Mouse (Mus musculus): ENCODE measurements around the gene Gm10142. TPM values are rescaled to one million over a fixed set of nuclear protein-coding genes. Genes with fewer than 3 reads are reported as not detected.
"Not testable (repeated sequence)": the region's sequence is repeated elsewhere in the genome, so short reads cannot be mapped to it uniquely, and the experiment has no call there.

The Gm10142 gene
- total and polyA plus RNA-seq, 2 experiments from 2014 or later = not detected

- not testable (repeated sequence) for H3K4me3 ChIP-seq (ENCODE audit: low read depth, low read length); ATAC-seq (ENCODE audit: low FRiP score); H3K4me2 ChIP-seq (ENCODE audit: low read depth, low read length, poor library complexity, severe bottlenecking); H3K27me3 ChIP-seq (ENCODE audit: insufficient read depth, low read length); H3K36me3 ChIP-seq (ENCODE audit: insufficient read depth, low read length); DNase-seq (ENCODE audit: low spot score); H3K9me3 ChIP-seq (ENCODE audit: low read length); H3K9ac ChIP-seq (replicated peaks; ENCODE audit: low read length, poor library complexity, severe bottlenecking); H3K4me1 ChIP-seq (ENCODE audit: insufficient read depth, low read length); H3K27ac ChIP-seq (ENCODE audit: low read depth, low read length)
- TF ChIP-seq CTCF (IDR thresholded peaks at IDR 0.05) = 0 out of 2 replicates have a peak, but pooled peaks have one; percentile 9
- WGBS = 60% methylated on average over 3 of the region's 3 CpGs
These were observed 36.7 kb downstream of the Gm10142 start for GRCm38 (mm10) chr10:77752312-77752711.

- H3K4me1 ChIP-seq (ENCODE audit: insufficient read depth, low read length) = no peaks in the 10 kb centered on the region
- H3K27me3 ChIP-seq (ENCODE audit: insufficient read depth, low read length) = no peaks in the 10 kb centered on the region
- ATAC-seq (ENCODE audit: low FRiP score) (no peak), DNase-seq (ENCODE audit: low spot score) (no peak)
- H3K27ac ChIP-seq (ENCODE audit: low read depth, low read length) = no peak overlapping the region
- H3K36me3 ChIP-seq (ENCODE audit: insufficient read depth, low read length) = no peaks in the 10 kb centered on the region
- H3K4me2 ChIP-seq (ENCODE audit: low read depth, low read length, poor library complexity, severe bottlenecking) = no peak overlapping the region
- TF ChIP-seq CTCF (IDR thresholded peaks at IDR 0.05) = peak; percentile 15; the same call in 1 of the 2 replicates
- H3K9me3 ChIP-seq (ENCODE audit: low read length) = no peaks in the 10 kb centered on the region
- H3K4me3 ChIP-seq (ENCODE audit: low read depth, low read length) = no peak overlapping the region
- H3K9ac ChIP-seq (replicated peaks; ENCODE audit: low read length, poor library complexity, severe bottlenecking) = no peak overlapping the region
These were observed 37.8 kb downstream of the Gm10142 start for GRCm38 (mm10) chr10:77753448-77753847.

DNA sequence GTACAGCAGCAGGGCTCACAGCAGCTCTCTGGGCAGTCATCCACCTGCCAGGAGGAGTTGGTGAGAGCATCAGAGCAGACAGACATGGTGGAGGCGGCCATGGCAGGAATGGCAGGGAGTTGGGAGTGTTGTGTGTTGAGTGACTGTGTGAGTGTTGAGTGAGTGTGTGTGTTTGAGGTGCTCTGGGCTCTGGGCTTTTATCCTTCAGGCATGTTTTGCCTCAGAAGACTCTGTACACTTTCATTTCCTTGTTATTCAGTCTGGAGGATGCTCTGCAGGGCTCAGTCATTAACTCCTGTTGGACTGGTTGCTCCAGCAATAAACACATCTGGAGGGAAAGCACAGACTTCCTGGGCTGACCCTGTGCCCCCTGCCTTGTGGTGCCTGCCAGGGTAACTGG is 44.0 kb downstream of the Gm10142 start, which contains the start of gene Gm3233:
Gm3233 (minus strand) TSS at position 101 of the 400 bp plus-strand sequence.
- H3K4me1 ChIP-seq (ENCODE audit: insufficient read depth, low read length); H3K27me3 ChIP-seq (ENCODE audit: insufficient read depth, low read length); H3K36me3 ChIP-seq (ENCODE audit: insufficient read depth, low read length); H3K4me3 ChIP-seq (ENCODE audit: low read depth, low read length); H3K9me3 ChIP-seq (ENCODE audit: low read length); H3K4me2 ChIP-seq (ENCODE audit: low read depth, low read length, poor library complexity, severe bottlenecking); ATAC-seq (ENCODE audit: low FRiP score); H3K9ac ChIP-seq (replicated peaks; ENCODE audit: low read length, poor library complexity, severe bottlenecking); DNase-seq (ENCODE audit: low spot score); H3K27ac ChIP-seq (ENCODE audit: low read depth, low read length): not testable (repeated sequence)
- WGBS = no CpG with 5 or more reads among the region's 1 CpGs

Other genes with a start within 250 kb of the Gm10142 start
- 47.1 and 49.2 TPM in 2 replicates for gene Fam207a, start 200.0 kb upstream of the Gm10142 start, total RNA-seq (2014; rRNA removed)
- gene Fam207a, start 200.0 kb upstream of the Gm10142 start, polyA plus RNA-seq (2015; fragmentation: Nextera tagmentation; extraction: Ambion mirVana) = 32.7 and 34.9 TPM in 2 replicates
- gene Itgb2, start 185.6 kb upstream of the Gm10142 start, total RNA-seq (2014; rRNA removed) = 0.55 and 1.7 TPM in 2 replicates
- gene Itgb2, start 185.6 kb upstream of the Gm10142 start, polyA plus RNA-seq (2015; fragmentation: Nextera tagmentation; extraction: Ambion mirVana) = 0.69 and 1.2 TPM in 2 replicates
- gene Pttg1ip, start 134.1 kb upstream of the Gm10142 start, total RNA-seq (2014; rRNA removed) = 87.2 and 116 TPM in 2 replicates
- gene Pttg1ip, start 134.1 kb upstream of the Gm10142 start, polyA plus RNA-seq (2015; fragmentation: Nextera tagmentation; extraction: Ambion mirVana) = 74.7 and 79.0 TPM in 2 replicates
- 167 and 306 TPM in 2 replicates for gene Sumo3, start 109.7 kb upstream of the Gm10142 start, total RNA-seq (2014; rRNA removed)
- 385 and 389 TPM in 2 replicates for gene Sumo3, start 109.7 kb upstream of the Gm10142 start, polyA plus RNA-seq (2015; fragmentation: Nextera tagmentation; extraction: Ambion mirVana)
- not detected in 2 replicates for gene Gm49325, start 109.6 kb upstream of the Gm10142 start, total RNA-seq (2014; rRNA removed)
- gene Gm49325, start 109.6 kb upstream of the Gm10142 start, polyA plus RNA-seq (2015; fragmentation: Nextera tagmentation; extraction: Ambion mirVana) = 6.9 and 10.5 TPM in 2 replicates
- 39.3 and 41.8 TPM in 2 replicates for gene Ube2g2, start 93.5 kb upstream of the Gm10142 start, total RNA-seq (2014; rRNA removed)
- gene Ube2g2, start 93.5 kb upstream of the Gm10142 start, polyA plus RNA-seq (2015; fragmentation: Nextera tagmentation; extraction: Ambion mirVana) = 67.2 and 70.6 TPM in 2 replicates
- 0.66 and 1.5 TPM in 2 replicates for gene Tspear, start 29.2 kb upstream of the Gm10142 start, total RNA-seq (2014; rRNA removed)
- 0.63 and 1.3 TPM in 2 replicates for gene Tspear, start 29.2 kb upstream of the Gm10142 start, polyA plus RNA-seq (2015; fragmentation: Nextera tagmentation; extraction: Ambion mirVana)
- not detected in 2 replicates for gene Gm19402, start 25.1 kb upstream of the Gm10142 start, total RNA-seq (2014; rRNA removed)
- not detected in 2 replicates for gene Gm19402, start 25.1 kb upstream of the Gm10142 start, polyA plus RNA-seq (2015; fragmentation: Nextera tagmentation; extraction: Ambion mirVana)
- not detected in 2 replicates for gene Gm9508, start 18.6 kb upstream of the Gm10142 start, total RNA-seq (2014; rRNA removed)
- not detected in 2 replicates for gene Gm9508, start 18.6 kb upstream of the Gm10142 start, polyA plus RNA-seq (2015; fragmentation: Nextera tagmentation; extraction: Ambion mirVana)
- gene Gm10272, start 9.2 kb upstream of the Gm10142 start, total RNA-seq (2014; rRNA removed) = not detected in 2 replicates
- gene Gm10272, start 9.2 kb upstream of the Gm10142 start, polyA plus RNA-seq (2015; fragmentation: Nextera tagmentation; extraction: Ambion mirVana) = not detected in 2 replicates
- not detected in 2 replicates for gene Gm10024, start 4.3 kb upstream of the Gm10142 start, total RNA-seq (2014; rRNA removed)
- gene Gm10024, start 4.3 kb upstream of the Gm10142 start, polyA plus RNA-seq (2015; fragmentation: Nextera tagmentation; extraction: Ambion mirVana) = not detected in 2 replicates
- gene Krtap12-1, start 4.8 kb downstream of the Gm10142 start, total RNA-seq (2014; rRNA removed) = not detected in 2 replicates
- not detected in 2 replicates for gene Krtap12-1, start 4.8 kb downstream of the Gm10142 start, polyA plus RNA-seq (2015; fragmentation: Nextera tagmentation; extraction: Ambion mirVana)
- gene Gm10100, start 10.7 kb downstream of the Gm10142 start, total RNA-seq (2014; rRNA removed) = not detected in 2 replicates
- not detected in 2 replicates for gene Gm10100, start 10.7 kb downstream of the Gm10142 start, polyA plus RNA-seq (2015; fragmentation: Nextera tagmentation; extraction: Ambion mirVana)
- not detected in 2 replicates for gene Gm18596, start 26.8 kb downstream of the Gm10142 start, total RNA-seq (2014; rRNA removed)
- gene Gm18596, start 26.8 kb downstream of the Gm10142 start, polyA plus RNA-seq (2015; fragmentation: Nextera tagmentation; extraction: Ambion mirVana) = not detected in 2 replicates
- gene Gm9736, start 35.5 kb downstream of the Gm10142 start, total RNA-seq (2014; rRNA removed) = not detected in 2 replicates
- gene Gm9736, start 35.5 kb downstream of the Gm10142 start, polyA plus RNA-seq (2015; fragmentation: Nextera tagmentation; extraction: Ambion mirVana) = not detected in 2 replicates
- not detected in 2 replicates for gene Gm3233, start 43.9 kb downstream of the Gm10142 start, total RNA-seq (2014; rRNA removed)
- not detected in 2 replicates for gene Gm3233, start 43.9 kb downstream of the Gm10142 start, polyA plus RNA-seq (2015; fragmentation: Nextera tagmentation; extraction: Ambion mirVana)
- not detected in 2 replicates for gene Gm3238, start 55.5 kb downstream of the Gm10142 start, total RNA-seq (2014; rRNA removed)
- not detected in 2 replicates for gene Gm3238, start 55.5 kb downstream of the Gm10142 start, polyA plus RNA-seq (2015; fragmentation: Nextera tagmentation; extraction: Ambion mirVana)
- gene Gm7138, start 61.1 kb downstream of the Gm10142 start, total RNA-seq (2014; rRNA removed) = not detected in 2 replicates
- gene Gm7138, start 61.1 kb downstream of the Gm10142 start, polyA plus RNA-seq (2015; fragmentation: Nextera tagmentation; extraction: Ambion mirVana) = not detected in 2 replicates
- gene Gm3250, start 66.7 kb downstream of the Gm10142 start, total RNA-seq (2014; rRNA removed) = not detected in 2 replicates
- gene Gm3250, start 66.7 kb downstream of the Gm10142 start, polyA plus RNA-seq (2015; fragmentation: Nextera tagmentation; extraction: Ambion mirVana) = not detected in 2 replicates
- not detected in 2 replicates for gene Gm7137, start 72.4 kb downstream of the Gm10142 start, total RNA-seq (2014; rRNA removed)
- not detected in 2 replicates for gene Gm7137, start 72.4 kb downstream of the Gm10142 start, polyA plus RNA-seq (2015; fragmentation: Nextera tagmentation; extraction: Ambion mirVana)
- not detected in 2 replicates for gene Gm9639, start 79.3 kb downstream of the Gm10142 start, total RNA-seq (2014; rRNA removed)
- gene Gm9639, start 79.3 kb downstream of the Gm10142 start, polyA plus RNA-seq (2015; fragmentation: Nextera tagmentation; extraction: Ambion mirVana) = not detected in 2 replicates
- not detected in 2 replicates for gene Gm19668, start 83.3 kb downstream of the Gm10142 start, total RNA-seq (2014; rRNA removed)
- gene Gm19668, start 83.3 kb downstream of the Gm10142 start, polyA plus RNA-seq (2015; fragmentation: Nextera tagmentation; extraction: Ambion mirVana) = not detected in 2 replicates
- not detected in 2 replicates for gene Gm9507, start 96.0 kb downstream of the Gm10142 start, total RNA-seq (2014; rRNA removed)
- not detected in 2 replicates for gene Gm9507, start 96.0 kb downstream of the Gm10142 start, polyA plus RNA-seq (2015; fragmentation: Nextera tagmentation; extraction: Ambion mirVana)
- not detected in 2 replicates for gene Gm2696, start 98.9 kb downstream of the Gm10142 start, total RNA-seq (2014; rRNA removed)
- not detected in 2 replicates for gene Gm2696, start 98.9 kb downstream of the Gm10142 start, polyA plus RNA-seq (2015; fragmentation: Nextera tagmentation; extraction: Ambion mirVana)
- gene Krtap10-4, start 111.3 kb downstream of the Gm10142 start, total RNA-seq (2014; rRNA removed) = 0.27 TPM in 1 of 2 replicates, not detected in the other
- not detected in 2 replicates for gene Krtap10-4, start 111.3 kb downstream of the Gm10142 start, polyA plus RNA-seq (2015; fragmentation: Nextera tagmentation; extraction: Ambion mirVana)
- gene Krtap10-10, start 120.1 kb downstream of the Gm10142 start, total RNA-seq (2014; rRNA removed) = not detected in 2 replicates
- not detected in 2 replicates for gene Krtap10-10, start 120.1 kb downstream of the Gm10142 start, polyA plus RNA-seq (2015; fragmentation: Nextera tagmentation; extraction: Ambion mirVana)
- not detected in 2 replicates for gene Gm36176, start 131.0 kb downstream of the Gm10142 start, total RNA-seq (2014; rRNA removed)
- gene Gm36176, start 131.0 kb downstream of the Gm10142 start, polyA plus RNA-seq (2015; fragmentation: Nextera tagmentation; extraction: Ambion mirVana) = not detected in 2 replicates
- gene Gm10318, start 137.1 kb downstream of the Gm10142 start, total RNA-seq (2014; rRNA removed) = not detected in 2 replicates
- gene Gm10318, start 137.1 kb downstream of the Gm10142 start, polyA plus RNA-seq (2015; fragmentation: Nextera tagmentation; extraction: Ambion mirVana) = not detected in 2 replicates
- not detected in 2 replicates for gene Gm3285, start 146.2 kb downstream of the Gm10142 start, total RNA-seq (2014; rRNA removed)
- not detected in 2 replicates for gene Gm3285, start 146.2 kb downstream of the Gm10142 start, polyA plus RNA-seq (2015; fragmentation: Nextera tagmentation; extraction: Ambion mirVana)
- gene Lrrc3, start 186.7 kb downstream of the Gm10142 start, total RNA-seq (2014; rRNA removed) = 36.1 and 39.6 TPM in 2 replicates
- gene Lrrc3, start 186.7 kb downstream of the Gm10142 start, polyA plus RNA-seq (2015; fragmentation: Nextera tagmentation; extraction: Ambion mirVana) = 29.7 and 29.9 TPM in 2 replicates

All from midbrain, postnatal 0 days (tissue).